Comparison of ENCODE assay signal across 8 mouse cellular contexts in genomic region chr2:71690277-71691161, GRCm38 (mm10). TPM values are rescaled to one million over a fixed set of nuclear protein-coding genes. Genes with fewer than 3 reads are reported as not detected.
A peak's percentile ranks its signal among the peaks of the same experiment; 100 is the strongest.
DNase-seq lines count a peak whose midpoint lies in the region; ATAC-seq and TF ChIP-seq lines count a peak whose summit lies in the region.

No protein-coding gene starts in this region.

- H3K36me3 ChIP-seq in kidney, adult 2 months (ENCODE audit: control insufficient read depth, insufficient read depth, low read length), result no peaks in the 10 kb centered on the region

- H3K27me3 ChIP-seq in kidney, adult 2 months (replicated peaks; ENCODE audit: control insufficient read depth, insufficient read depth, low read length), result no peaks in the 10 kb centered on the region

- TF ChIP-seq CTCF in kidney, adult 2 months (conservative IDR thresholded peaks at IDR 0.05; ENCODE audit: insufficient read depth, insufficient read length, low read depth, low read length), result no peak

- H3K4me3 ChIP-seq in kidney, adult 2 months (ENCODE audit: insufficient read depth, low read depth, low read length), result no peak overlapping the region

- no peaks in the 10 kb centered on the region for H3K4me1 ChIP-seq in kidney, adult 2 months (ENCODE audit: control insufficient read depth, insufficient read depth, low read length)

- no peak for TF ChIP-seq POLR2A in kidney, adult 2 months (IDR thresholded peaks at IDR 0.05; ENCODE audit: low read depth, low read length)

- peak; percentile 43; the same call in 1 of the 2 replicates for ATAC-seq in frontal cortex, adult (ENCODE audit: low TSS enrichment)
- ATAC-seq in megakaryocyte progenitor cell, adult 5-6 weeks (replicated peaks; ENCODE audit: poor library complexity), result peak; percentile 73

- H3K27ac ChIP-seq in kidney, adult 2 months (ENCODE audit: insufficient read depth, low read depth, low read length), result no peak overlapping the region

- 42% methylated on average over 27 of the region's 27 CpGs for WGBS in kidney, adult 2 months

- no peak for DNase-seq in frontal cortex, postnatal 36 days (ENCODE audit: low spot score in 2 of 2)
- DNase-seq in adrenal gland, postnatal 4 days (ENCODE audit: low spot score in 2 of 2), result peak; percentile 5 to 54
- DNase-seq in heart, adult 11 months, result peak; percentile 98
- peak; percentile 71 for DNase-seq in kidney, adult 2 months
- DNase-seq in right cerebral cortex, postnatal 10 days (ENCODE audit: low spot score in 2 of 2), result no peak
- DNase-seq in spleen, postnatal 36 days (ENCODE audit: low spot score in 2 of 2), result no peak

RNA-seq across cellular contexts. Expression of gene Itga6, which starts 54.9 kb away (rescaled TPM):
- 100 to 1,000 TPM; 240 to 287 TPM for total RNA-seq in adrenal gland, postnatal 4 days (2021)
- polyA plus RNA-seq in kidney, adult 2 months (2012; rRNA removed), result 58.7 and 60.3 TPM in 2 replicates
- 41.8 and 50.9 TPM in 2 replicates for total RNA-seq in megakaryocyte progenitor cell, adult 5-6 weeks (2015)
- total RNA-seq in megakaryocyte progenitor cell, adult 5-6 weeks (2017), result 34.7 and 45.8 TPM in 2 replicates

Comparison
In these comparisons a context has a peak if more than half of its experiments do, and no peak if none do; other contexts are left out.
1. DNase-seq: peak in adrenal gland, postnatal 4 days (2 of 2), heart, adult 11 months (single experiment) and kidney, adult 2 months (single experiment); none in frontal cortex, postnatal 36 days (0 of 2), right cerebral cortex, postnatal 10 days (0 of 2) and spleen, postnatal 36 days (0 of 2).
2. RNA of gene Itga6, which starts 54.9 kb away (total RNA-seq): 240 to 287 TPM in adrenal gland, postnatal 4 days; 34.7 to 50.9 TPM in megakaryocyte progenitor cell, adult 5-6 weeks; every median in the first group is over 4 times any median in the second.